Mouse (Mus musculus) adrenal gland, adult 8-10 months (tissue): ENCODE data around the gene Eif2b4. TPM values are rescaled to one million over a fixed set of nuclear protein-coding genes. Genes with fewer than 3 reads are reported as not detected.
"Not testable (repeated sequence)": the region's sequence is repeated elsewhere in the genome, so short reads cannot be mapped to it uniquely, and the experiment has no call there.

Source experiments
- DNase-seq: peaks from one replicate; pipeline ENCODE4 v3.0.0; 2022
- total RNA-seq, 4 experiments: library from RNA; stranded (reverse); gene quantifications; 2 replicates each; pipeline ENCODE4 v1.2.4; 2022

The Eif2b4 gene
- total RNA-seq = 10 to 100 TPM; 34.5 to 44.5 (median 38.9) TPM

DNA sequence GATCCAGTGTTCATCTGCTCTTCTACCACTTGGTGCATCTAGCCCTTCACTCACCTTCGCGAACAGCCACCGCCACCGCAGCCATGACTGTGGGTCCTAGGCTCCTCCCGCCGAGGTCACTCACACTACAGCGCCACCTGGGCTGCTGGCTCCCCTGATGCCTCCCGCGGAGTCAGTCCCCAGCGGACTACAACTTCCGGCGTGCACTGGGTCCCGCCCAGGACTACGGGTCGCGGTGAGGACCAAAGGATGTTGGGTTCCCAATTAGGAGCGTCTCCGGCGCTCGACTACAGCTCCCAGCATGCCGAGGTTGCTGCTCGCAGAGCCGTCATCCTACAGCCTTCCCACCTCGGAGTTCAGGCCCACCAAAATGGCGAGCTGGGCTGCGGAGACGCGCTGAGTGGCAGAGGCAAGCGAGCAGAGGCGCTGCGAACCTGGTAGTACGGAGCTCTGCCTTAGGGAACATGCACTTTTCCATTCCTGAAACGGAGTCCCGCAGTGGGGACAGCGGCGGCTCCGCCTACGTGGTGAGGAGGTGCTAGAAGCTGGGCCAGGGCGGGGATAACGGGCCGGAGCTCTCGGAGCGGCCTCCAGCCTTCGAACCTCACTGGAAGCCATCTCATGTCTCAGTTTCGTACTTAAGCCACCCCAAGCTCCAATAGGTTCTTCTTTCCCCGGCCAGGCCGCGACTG lies at the start of gene Eif2b4, which contains the start of gene Snx17:
Eif2b4 (minus strand) TSS at position 492 of the 692 bp plus-strand sequence.
Snx17 (plus strand) TSS at position 289 of the 692 bp plus-strand sequence.
- DNase-seq = peak; percentile 99

DNA sequence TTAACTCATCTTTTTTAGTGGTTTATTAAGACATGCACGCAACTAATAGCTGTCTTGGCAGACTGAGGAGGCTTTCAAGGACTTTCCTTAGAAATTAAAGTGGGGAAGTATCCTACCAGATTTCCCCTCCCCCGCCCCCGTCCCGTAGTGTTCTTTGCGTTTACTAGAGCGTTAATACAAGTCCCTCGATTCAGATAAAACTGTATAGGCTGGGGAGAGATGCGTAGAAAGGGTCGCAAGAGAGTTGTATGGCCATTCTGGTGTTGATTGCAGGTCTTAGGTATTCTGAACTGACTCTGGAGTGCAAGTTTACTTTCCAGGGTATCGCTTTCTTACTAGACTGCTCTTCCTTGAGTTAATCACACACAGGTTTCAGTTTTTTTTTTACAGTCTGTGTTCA lies 49.0 kb upstream of the Eif2b4 start:
- DNase-seq = no peak

- no peak for DNase-seq
Measured at GRCm38 (mm10) chr5:31241522-31242034, 48.3 kb upstream of the Eif2b4 start.

DNA sequence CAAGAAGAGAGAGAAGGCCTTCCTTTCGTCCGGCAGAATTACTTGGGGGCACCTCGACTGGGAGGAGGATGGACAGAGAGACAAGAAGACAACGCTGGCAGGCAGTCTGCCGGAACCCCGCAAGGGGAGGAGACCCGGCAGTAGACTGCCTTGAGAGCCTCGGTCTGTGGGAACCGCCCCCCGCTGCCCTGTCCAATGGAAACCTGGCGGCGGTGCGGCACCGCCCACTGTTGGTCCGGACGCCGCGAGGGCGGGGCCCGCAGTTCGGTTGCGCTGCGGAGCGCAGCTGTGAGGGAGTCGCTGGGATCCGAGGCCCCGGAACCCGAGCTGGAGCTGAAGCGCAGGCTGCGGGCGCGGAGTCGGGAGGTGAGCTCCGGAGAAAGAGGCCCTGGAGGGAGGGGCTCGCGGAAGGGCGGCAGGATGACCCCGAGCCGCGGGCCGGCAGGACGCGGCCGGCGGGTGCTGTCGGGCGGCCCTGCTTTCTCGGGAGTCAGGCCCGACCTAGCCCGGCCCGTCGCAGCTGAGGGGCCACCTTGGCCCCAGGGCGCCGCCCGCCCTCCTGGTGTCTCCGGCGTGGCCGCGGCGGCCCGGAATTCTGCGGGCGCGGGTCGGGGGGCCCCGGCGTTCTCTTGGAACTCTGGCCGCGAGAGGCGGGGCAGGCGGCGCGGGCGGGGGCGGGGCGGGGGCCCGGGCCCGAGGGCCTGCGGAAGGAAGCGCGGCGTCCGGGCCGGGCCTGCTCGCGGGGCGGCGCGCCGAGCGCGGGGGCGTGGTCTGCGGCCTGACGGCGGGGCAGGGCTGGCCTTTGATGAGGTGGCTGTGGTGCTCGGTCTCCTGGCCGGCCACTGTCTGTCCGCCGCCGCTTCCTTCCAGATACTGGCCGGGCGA lies 47.6 kb upstream of the Eif2b4 start, which contains the start of the genes Nrbp1 and Gm9970:
Nrbp1 (plus strand) TSS at position 228 of the 885 bp plus-strand sequence.
Gm9970 (minus strand) TSS at position 596 of the 885 bp plus-strand sequence.
- DNase-seq = peak; percentile 93

DNA sequence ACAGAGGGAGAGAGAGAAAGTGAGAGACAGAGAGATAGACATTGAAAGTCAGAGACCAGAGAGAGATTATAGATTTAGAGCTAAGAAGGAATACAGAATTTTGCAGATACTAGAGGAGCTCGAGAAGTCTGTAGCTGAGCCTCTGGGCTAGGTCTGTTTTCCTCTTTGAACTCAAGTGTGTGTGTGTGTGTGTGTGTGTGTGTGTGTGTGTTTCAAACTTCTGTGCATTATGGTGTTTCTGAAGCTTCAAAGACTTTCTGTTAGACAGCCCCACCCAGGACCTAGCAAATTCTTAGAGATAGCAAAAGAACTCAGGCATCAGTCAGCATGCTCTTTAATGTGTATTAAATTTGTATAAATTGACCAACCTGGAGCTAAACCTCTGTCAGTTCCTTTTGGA lies 33.4 kb upstream of the Eif2b4 start:
- no peak for DNase-seq

- DNase-seq = no peak
Measured at GRCm38 (mm10) chr5:31222696-31223095, 29.5 kb upstream of the Eif2b4 start.

- DNase-seq = no peak
Measured at GRCm38 (mm10) chr5:31221304-31221945, 28.2 kb upstream of the Eif2b4 start.

GRCm38 (mm10) chr5:31220448-31221303 lies 27.4 kb upstream of the Eif2b4 start, which contains the start of gene Ppm1g:
TSS of gene Ppm1g (minus strand) at chr5:31220687.
- DNase-seq = peak; percentile 95

GRCm38 (mm10) chr5:31219911-31220447 lies 26.7 kb upstream of the Eif2b4 start:
- no peak for DNase-seq

DNA sequence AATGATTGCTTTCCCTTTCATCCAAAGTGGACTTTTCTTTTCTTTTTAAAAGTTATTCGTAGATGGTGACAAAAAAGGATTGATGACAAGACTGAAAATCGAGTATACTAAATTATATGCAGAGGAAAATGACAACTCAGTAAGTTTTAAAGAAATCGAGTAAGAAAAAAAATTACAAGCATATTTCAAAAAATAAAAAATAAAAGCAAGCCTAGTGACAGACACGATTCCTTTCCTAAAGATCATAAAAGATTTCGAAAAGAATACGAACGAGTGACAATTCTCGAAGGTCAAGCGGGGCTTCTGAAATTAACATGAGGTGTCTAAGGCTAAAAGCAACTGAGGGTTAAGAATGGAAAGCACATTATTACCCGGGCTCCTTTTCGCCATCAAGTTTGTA lies 26.2 kb upstream of the Eif2b4 start:
- no peak for DNase-seq

GRCm38 (mm10) chr5:31219070-31219469 lies 25.8 kb upstream of the Eif2b4 start:
- no peak for DNase-seq

DNA sequence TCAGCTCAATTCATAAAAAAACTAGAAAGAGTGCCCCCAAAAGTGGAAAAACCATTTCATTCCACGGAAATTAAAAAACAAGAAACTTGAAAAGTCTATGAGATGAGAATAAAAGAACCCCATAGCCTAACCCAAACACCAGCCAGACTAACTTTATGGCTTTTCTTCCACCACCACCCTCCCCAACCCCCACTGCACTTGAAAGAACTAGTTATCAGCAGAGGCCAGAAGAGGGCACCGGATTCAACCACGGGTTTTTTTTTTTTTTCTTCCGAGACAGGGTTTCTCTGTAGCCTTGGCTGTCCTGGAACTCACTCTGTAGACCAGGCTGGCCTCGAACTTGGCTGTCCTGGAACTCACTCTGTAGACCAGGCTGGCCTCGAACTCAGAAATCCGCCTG lies 25.1 kb upstream of the Eif2b4 start:
- no peak for DNase-seq

GRCm38 (mm10) chr5:31216554-31216953 lies 23.3 kb upstream of the Eif2b4 start:
- DNase-seq = not testable (repeated sequence)

DNA sequence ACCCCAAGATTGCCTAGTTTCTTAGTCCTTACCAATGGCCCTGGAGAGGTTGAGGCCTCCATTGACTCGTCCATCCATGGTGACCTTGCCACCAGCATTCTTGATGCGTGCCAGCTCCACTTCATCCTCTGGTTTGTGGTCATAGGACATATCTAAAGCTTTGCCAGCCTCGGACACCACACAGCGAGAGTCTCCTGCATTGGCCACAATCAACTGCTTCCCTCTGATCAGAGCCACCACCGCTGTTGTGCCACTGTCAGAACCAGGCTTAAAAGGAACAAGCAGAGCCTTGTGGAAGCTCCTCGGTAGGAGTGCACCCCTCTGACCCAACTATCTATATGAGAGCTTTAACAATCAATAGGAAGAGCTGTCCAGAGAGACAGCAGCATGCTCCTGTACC lies 11.2 kb upstream of the Eif2b4 start:
- no peak for DNase-seq

GRCm38 (mm10) chr5:31203866-31204265 lies 10.6 kb upstream of the Eif2b4 start:
- no peak for DNase-seq

- DNase-seq = no peak
Measured at GRCm38 (mm10) chr5:31202933-31203332, 9.7 kb upstream of the Eif2b4 start.

GRCm38 (mm10) chr5:31201742-31202590 lies 8.7 kb upstream of the Eif2b4 start, which contains the start of gene Zfp513:
TSS of gene Zfp513 (minus strand) at chr5:31202303.
- DNase-seq = peak; percentile 99

DNA sequence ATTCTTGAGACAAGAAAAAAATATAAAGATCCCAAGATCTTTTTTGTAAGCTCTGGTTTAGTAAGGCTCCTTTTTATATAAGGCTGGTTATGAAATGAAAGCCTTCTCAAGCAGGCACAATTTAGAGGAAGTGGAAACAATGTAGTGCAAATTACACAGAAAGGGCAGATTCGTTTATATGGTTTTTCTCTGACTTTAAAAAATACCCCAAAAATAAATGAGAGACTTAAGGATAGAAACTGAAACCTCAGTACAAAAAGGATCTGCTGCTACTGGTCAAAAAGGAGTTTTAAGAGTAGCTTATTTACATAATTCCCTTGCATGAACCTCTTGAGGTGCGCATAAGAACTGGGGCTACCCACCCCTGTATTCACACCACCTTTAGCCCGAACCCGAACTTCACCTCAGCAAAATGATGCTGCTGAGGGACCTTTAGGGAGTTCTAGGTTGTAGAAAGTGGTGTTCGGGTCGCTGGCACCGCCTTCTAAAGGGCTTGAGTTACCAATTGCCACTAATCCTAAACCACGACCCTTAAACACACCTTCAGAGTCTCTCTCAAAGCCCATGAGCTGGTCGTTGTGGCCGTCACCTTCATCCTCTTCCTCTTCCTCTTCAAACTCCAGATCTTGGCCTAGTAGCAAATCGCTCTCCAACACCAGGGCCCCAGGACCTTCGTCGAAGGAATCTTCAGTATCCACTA lies 8.0 kb upstream of the Eif2b4 start:
- DNase-seq = no peak

GRCm38 (mm10) chr5:31200327-31200768 lies 7.1 kb upstream of the Eif2b4 start:
- no peak for DNase-seq
